Mouse (Mus musculus) cerebellum, adult 9-11 months (tissue): Measurements from ENCODE around the gene Trim45.

ENCODE experiments used
- DNase-seq: peaks from one replicate; pipeline ENCODE4 v3.0.0; 2022

Gene Trim45

DNA sequence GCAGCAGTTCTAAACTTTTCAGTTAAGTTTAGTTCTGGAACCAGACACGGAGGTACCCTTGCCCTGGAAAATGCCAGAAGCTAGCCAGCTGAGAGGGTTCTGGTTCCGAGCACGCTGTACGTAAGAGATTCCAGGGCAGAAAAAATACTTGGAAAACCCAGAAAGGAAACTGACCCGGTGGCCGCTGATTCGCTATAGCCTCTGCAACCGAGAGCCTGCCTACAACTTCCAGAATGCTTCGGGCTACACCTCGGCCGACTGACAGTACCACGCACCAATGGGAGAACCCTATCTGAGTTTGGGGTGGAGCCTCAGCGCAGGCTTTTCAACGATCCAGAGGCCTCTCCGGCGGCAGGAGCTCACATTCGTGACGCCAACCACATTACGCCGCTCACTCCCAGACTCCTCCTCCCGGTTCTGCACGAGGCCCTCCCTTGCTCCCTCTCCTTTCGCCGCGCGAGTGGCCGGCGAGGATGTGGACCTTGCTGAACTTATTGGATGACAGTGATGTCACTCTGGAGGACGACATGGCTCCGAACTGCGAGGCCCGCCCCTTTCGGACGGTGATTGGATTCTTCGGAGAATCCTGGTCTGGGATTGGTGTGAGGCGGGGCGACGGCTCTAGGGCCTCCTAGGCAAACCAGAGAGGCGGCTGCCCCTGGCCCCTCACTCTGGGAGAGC is at the start of gene Trim45:
Gene Trim45, plus strand, starts transcription at position 378 of the 681 bp plus-strand sequence.
- DNase-seq = peak; percentile 100

DNA sequence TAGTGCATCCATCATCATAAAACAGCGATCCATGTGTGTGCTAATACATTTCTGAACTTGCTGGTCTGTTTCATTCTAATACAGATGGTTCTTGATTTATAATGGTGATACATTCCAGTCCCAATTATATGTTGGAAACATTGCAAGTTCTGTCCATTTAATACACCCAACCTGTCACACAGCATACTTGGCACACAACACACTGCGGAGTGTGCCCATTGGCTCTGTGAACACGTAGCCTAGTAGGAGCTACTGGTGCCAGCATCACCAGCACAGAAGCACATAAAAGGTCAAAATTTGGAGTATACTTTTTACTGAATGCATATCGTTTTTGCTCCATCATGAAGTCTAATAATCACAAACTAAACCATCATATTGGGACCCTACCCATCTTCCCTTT is 44.9 kb upstream of the Trim45 start:
- DNase-seq = no peak

DNA sequence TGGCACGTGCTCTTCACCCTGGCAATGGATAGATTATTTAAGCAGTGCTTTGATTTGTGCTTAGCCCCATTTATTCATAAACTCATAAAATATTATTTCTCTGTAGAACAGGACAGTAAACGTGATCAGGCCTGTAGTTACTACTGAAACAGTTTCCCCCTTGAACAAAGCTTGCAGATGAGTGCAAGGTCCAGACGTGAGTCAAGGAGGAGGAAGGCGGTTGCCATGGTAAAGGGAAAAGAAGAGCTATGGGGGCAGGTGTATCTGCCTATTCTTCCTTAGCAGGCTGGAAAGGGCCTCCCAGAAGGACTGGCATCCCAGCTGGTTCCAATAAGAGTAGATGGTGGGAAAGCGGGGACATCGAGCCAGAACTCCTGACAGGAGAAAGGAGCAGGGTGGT is 40.6 kb upstream of the Trim45 start:
- DNase-seq = no peak

DNA sequence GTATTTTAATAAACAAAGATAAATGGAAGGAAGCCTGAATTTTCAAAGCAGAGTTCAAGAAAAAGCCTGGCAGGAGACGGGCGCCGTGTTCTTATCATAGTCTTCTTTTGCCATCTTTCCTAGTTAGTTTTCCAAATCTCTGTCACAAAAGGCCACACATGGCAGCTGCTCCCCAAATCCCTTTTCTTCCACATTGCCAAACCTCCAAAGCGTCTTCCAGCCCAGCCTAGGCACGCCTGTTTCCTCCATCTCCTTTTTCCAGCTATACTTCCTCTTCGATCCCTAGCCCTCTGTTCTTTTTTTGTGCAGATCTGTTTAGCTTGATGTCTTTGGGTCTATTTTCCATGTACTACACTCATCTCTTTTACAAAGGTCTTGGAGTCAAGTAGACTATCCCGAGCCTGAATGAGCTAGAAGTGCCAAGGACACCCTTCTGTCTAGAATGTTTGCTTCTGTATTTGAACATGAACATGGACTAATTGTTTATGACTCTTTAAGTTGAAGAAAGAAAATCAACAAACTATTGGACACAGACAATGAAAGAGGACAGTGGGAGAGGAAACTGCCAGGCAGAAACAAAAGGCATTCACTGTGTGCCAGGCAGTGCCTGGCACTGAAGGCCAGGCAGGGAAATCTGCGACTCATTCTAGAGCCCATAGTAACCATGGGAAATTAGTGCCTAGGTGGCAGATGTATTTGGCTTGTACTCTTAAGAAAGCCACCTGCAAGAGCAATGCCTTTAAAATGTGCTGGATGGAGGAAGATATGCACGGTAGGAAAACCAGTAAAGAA is 40.0 kb upstream of the Trim45 start:
- DNase-seq = no peak

DNA sequence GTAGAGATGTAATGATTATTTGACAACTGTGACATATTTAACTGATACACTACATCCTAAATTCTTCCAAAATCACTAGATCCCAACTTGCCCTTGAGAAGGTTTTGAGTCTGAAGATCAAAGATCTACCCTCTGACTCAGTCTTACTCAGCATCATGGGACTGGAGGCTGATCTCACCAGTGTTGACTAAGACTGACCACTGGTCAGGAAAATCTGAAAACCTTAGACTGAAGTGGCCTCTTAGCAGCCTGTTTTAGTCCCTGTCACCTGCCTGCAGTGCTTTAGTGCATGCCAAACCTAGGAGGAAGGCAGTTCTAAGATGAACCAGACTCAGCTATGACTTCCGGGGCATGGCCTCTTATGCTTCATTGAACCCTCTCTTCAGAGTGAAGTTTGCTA is 32.8 kb upstream of the Trim45 start:
- DNase-seq = no peak

DNA sequence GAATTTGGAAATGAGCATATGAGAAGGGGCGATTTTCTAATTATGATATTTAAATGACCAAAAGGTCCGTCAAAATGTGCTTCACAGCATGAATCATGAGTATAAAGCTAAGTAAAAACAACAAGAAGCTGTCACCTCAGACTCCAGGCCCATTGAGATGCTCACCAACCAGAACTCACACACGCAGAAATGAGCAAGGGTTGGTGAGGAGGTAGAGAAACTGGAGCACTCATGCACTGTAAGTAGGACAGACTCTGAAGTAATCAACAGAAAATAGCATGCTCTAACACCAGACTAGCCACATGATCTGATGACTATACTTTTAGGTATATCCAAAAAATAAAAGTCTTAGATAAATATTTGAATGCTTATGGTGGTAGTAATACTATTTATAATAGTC is 31.6 kb upstream of the Trim45 start:
- DNase-seq = no peak

DNA sequence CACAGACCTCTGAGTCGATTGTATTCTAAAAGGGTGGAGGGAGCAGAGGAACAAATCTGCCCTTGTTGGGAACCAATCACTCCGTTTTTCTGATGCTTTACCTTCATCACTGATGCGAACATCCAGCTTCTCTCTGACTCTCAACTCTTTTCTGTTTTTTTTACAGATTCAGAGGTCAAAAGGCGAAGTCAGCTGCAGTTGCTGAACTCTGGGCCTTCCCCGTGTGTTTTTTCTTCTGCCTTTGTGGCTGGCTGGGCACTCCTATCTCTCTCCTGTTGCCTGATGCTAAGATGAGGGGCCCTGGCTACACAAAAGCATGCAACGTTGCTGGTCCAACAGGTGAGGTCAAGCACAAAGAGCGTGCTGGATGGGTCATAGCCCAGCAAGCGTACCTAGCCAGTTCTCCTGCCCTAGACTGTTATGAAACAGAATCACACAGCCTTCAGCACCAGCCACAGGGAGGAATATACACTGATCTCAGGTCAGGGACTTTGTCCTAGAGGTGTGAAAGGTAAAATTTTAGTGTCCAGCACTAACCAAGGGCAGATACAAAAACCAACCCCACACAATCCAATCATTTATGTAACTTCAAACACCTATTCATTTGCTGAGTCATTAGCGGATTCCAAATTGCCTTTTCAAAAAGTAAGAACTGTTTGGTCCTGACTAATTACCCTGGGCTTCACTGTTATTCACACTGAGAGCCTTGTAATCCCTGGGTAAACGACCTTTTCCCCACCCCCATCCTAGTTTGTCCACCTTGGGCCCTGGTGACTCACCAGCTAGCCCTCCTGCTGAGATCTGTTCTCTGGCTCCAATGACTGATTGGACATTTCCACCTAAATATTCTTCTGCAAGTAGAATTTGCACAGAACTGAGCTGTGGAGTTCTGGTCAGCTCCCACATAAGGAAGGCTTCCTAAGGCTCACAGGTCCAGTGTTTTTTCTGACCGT is 29.3 kb upstream of the Trim45 start:
- DNase-seq = no peak

DNA sequence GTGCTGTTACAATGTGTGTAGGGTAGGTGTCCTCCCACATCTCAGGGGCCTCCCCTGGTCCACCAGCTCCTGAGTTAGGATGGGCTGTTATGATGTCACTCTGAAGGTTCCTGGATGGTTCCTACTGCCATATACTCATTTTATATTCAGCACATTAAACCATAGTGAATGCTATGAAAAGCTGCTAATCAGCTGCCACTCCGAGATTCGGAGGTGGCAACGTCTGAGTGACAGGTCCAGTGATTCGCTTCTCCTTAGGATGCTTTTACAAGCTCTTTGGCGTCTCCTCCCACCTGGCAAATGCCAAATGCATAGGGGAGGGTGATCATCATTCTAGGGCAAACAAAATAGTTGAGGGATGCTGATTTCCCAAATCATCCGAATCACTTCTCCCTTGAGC is 26.5 kb upstream of the Trim45 start:
- DNase-seq = no peak

DNA sequence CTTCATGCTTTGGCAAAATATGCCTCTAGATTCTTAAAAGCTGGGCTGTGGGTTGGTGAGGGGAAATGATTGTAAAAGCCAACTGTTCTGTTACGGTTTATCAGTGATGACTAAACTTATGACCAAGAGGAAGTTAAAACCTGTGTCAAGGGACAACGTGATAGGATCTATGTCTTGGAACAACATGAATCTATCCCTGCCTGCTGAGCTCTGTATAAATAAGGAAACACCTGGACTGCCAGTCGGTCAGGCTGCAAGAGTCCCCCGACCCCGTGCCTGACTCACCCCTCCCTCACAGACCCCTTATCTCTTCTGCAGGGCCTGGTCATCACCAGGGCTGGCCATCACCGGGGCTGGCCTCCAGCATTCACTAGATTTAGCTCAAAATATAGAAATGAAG is 15.9 kb upstream of the Trim45 start:
- DNase-seq = no peak

DNA sequence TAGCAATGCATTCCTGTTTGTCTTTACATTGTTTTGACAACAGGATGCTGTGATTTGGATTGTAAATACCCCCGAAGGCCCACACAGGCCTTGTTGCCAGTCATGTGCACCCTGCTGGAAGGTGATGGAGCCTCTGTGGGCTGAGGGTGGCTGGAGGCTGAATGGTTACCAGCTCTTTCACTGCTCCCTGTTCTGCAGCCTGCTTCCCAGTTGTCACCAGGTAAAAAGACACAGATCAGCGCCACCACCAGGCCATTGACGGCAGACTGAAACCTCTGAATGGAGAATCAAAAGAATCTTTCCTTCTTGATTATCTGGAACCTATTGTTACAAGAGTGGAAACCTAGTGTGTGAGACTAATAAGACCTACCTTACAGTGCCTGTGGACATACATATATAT is 15.1 kb upstream of the Trim45 start:
- DNase-seq = no peak

DNA sequence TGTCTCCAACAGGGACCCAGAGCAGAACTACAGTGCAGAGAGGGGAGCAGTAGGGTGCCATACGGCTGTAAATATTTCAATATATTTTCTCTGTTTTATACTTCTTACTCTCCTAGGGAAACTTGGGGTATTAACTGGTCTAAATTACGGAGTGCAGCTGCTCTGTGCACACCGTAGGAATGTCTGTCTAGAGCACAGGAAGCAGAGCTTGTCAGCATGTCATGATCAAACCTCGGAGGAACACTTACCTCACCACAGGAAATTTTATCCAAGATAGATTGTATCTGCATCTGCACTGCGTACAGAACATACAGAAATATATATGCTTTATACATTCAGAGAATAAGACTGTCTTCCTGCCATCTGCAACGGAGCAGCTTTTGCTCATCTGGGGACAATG is 13.4 kb upstream of the Trim45 start:
- DNase-seq = no peak

DNA sequence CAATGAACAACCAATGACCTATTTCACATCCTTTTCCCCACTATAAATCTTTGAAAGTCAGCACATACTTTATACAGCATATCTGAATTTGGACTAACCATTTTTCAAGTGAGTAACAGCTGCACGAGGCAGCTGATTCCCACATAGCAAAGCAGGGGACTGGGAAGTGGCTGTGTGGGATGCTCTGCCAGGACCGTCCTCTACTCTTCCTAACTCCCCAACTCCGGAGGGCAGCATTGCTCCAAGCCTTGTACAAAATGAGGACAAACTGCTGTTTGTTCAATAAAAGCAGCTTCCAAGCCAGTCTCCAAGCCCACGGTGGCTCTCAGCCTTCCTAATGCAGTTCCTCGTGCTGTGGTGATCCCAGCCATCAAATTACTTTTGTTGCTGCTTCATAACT is 11.4 kb upstream of the Trim45 start:
- DNase-seq = no peak

DNA sequence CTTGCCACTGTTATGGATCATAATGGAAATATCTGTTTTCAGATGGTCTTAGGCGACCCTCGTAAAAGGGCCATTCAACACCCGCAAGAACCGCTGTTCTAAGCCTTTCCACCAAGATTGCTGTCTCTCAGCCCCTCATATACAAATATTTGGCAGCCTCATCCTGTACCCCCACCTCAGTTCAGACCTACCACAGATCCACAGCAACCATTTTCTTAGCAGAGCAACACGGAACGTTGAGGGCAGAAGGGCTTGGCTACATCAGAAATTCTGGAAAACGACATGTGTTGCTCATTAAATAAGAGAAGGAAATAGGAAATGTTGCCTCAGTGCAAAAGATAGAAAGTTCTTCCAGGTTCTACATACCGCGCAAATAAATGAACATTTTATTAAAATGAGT is 11.0 kb upstream of the Trim45 start:
- DNase-seq = no peak

DNA sequence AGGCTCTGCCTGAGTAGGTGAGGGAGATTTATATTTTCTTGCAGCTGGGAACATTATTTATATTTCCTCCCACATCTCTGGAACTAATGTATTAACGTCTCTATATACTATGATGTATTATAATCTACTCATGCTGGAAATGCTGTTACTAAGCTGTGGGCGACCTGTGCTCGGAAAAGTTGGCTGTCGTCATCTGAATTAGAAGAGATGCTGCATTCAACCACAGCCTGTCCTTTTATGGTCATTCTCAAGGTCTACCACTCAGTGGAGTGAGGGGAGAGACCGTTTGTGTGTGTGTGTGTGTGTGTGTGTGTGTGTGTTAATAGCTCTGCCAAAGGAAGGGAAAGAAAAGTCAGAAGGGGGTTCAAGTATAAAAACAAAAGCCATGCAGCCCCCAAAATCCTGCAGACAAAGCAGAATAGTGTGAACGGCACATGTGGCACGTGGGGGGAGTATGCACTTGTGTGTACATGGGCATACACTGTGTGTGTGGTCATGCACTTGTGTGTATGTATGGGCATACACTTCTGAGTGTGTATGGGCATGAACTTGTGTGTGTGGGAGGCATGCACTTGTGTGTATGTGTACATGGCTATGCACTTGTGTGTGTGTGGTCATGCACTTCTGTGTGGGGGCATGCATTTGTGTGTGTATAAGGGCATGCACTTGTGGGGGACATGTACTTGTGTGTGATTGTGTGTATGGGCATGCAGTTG is 10.3 kb upstream of the Trim45 start:
- no peak for DNase-seq

DNA sequence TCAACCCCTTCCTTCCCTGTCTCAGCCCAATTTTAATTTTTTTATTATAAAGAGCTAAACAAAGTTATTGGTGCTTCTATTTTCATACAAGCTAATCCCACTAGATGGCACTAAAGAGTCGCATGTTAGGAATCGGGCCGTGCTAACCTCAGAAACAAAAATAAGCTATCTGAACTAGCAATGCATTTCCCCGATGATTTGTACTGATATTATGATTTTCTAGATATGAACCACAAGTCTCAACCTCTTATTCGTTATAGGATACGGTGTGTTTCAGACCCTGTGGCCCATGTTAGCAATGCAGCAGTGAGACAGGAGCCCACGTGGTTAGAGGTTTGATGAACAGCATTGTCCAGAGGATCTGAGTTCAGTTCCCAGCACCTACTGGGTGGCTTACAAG is 5.2 kb upstream of the Trim45 start:
- no peak for DNase-seq

DNA sequence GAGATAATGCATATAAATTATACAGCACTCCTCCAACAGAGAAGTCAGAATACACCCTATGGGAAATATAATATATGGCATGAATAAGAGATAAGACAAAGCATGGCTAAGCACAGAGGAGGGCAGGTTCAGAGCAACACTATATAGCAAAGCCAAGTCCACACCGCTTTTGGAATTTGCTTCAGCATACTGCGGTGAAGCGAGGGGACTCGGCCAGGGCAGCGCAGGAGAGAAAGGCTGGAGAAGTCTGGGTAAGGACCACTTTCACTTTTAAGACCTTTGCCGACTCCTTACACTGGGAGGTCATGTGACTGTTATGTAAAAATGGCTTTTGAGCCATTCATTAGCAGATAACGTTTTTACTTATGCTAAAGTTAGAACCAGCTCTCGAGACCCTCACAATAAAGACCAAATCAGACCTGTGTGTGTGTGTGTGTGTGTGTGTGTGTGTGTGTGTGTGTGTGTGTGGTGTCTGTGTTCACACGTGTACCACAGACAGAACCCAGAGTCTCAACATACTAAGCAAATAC is 1.3 kb upstream of the Trim45 start:
- DNase-seq = peak; percentile 25

DNA sequence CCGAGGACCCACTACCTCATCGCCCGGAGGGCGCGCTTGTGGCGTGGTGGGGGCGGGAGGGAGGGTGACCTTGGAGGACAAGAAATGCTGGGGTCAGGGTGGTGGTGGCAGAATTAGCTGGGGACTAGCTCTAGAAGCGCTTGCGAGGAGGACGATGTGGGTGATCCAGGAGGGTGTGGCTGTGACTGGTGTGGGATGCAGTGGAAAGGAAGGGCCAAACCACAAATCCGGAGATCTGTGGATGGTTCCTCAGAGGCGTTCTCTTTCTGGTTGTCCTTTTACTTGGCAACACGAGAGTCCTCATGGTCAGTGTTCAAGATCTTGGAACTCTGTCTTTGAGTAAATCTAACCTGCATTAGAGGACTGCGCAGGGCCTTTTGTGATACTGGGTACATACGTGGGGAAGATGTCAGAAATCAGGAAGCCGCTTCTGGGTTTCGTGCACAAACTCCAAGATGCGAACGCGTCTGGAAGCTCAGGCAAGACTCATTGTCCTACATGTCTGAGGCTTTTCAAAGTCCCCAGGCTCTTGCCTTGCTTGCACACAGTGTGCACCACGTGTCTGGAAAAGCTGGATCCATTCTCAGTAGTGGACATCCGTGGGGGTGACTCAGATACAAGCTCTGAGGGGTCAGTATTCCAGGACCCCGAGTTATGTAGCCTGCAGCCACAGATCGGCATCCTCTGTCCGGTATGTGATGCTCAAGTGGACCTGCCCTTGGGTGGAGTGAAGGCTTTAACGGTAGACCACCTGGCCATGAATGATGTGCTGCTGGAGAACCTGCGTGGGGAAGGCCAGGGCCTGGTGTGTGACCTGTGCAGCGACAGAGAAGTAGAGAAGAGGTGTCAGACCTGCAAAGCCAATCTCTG is 739 bp downstream of the Trim45 start:
- peak; percentile 51 for DNase-seq

DNA sequence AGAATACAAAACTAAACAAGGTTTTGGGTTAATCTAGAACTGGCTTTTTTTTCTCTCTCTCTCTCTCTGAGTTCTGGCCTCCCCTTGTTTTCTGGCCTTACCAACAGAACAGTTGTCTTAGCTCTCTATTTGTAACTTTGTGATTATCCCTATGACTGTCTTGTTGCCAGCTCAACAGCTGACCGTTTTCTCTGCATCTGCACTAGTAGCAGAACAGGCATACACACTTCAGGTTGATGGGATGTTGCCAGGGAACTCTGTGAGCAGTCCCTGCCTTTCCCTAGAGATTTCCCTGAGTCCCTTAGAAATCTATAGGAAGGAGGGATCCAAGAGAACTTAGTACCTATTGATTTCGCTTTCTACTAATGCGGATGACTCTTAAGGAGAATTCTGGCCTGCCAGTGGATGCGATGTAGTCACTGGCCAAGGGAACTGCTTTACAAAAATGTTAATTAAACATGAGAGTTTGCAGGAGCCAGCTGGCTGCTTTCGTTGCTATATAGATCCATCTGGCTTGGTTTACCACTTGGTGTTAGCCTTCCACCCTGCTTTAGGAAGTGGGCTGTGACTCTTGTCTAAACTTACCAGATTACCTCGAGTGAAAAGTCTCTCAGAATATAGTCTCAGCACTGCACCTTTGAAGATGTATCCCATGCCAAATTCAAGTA is 2.2 kb downstream of the Trim45 start:
- no peak for DNase-seq

DNA sequence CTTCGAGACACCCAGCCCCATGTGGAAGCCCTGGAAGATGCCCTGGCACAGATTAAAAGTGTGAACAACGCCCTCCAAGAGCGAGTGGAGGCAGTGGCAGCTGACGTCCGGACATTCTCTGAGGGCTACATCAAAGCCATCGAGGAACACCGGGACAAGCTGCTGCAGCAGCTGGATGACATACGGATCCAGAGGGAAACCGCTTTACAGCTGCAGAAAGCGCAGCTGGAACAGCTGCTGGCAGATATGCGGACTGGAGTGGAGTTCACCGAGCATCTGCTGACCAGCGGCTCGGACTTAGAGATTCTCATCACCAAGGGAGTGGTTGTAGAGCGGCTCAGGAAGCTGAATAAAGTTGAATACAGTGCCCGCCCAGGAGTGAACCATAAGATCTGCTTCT is 3.2 kb downstream of the Trim45 start:
- peak; percentile 14 for DNase-seq

DNA sequence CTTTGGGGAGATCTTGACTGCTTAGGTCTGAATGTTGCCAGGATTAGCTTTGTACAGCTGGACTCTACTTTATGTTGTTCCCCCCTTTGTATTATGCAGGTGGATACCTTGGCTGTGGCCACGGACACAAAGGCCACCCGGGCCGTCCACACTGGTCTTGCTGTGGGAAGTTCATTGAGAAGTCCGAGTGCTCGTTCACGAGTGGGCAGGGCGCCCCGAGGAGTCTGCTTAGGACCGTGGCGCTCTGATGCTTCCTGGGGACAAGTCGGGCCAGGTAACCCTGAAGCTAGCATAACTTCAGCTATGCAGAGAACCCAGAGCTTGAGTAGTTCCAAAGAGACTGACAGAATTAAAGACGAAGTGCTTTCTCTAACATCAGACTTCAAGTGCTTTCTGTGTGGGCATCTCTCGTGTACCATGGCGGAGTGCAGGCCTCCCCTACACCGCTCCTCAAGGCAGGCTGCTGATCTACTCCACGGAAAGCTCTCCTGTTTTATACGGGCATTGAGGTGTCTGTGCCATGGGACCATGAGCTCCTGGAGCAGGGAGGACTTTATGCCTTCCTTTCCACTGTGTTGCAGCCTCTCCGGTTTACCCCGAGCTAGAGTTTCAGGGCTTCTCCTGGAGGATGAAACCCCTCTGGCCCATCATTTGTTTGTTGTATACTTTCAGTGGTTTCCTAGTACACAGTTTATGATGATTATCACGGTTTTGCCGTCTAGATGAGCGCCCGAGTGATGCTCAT is 9.5 kb downstream of the Trim45 start:
- no peak for DNase-seq
